Mouse (Mus musculus): Measurements from ENCODE around the gene Olfr904. TPM values are rescaled to one million over a fixed set of nuclear protein-coding genes. Genes with fewer than 3 reads are reported as not detected.
"Not testable (repeated sequence)": the region's sequence is repeated elsewhere in the genome, so short reads cannot be mapped to it uniquely, and the experiment has no call there.

Gene Olfr904
- total RNA-seq (2022) = not detected

DNA sequence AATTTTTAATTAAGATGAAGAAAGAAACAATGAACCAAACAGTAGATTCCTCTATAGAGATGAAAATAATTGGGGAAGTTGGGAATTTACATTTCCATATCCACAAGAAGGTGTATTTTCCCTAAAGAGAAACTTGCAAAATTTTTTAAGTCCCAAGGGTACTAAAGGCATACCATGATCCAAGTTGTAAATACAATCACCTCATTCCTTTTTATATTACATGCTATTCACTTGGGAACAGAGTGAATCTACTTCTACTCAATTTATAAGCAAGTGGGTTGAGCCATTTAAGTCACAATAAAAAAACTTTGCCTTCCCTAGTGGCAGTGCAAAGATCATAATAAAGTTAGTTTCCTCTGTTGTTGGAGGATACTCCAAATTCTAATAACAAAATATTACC, at the start of gene Olfr904:
Gene Olfr904 (plus strand): TSS at position 301 of the 400 bp plus-strand sequence.
- DNase-seq (ENCODE audit: low spot score) = no peak

DNA sequence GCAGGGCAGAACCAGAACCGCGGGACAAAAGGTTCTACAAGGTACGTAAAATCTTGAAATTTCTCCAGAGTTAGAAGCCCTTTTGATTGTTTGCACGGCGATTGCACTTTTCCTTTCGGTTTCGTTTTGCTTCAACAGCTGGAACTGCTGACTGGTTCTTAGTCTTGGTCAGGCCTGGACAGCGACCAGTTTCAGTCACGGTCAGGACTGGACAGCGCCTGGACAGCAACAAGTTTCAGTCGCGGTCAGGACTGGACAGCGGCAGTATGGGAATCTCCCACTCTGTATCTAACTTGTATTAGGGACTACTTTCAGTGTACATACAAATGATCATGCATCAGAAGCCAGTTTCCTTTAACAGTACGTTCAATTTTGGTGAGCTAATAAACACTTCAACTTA, 49.4 kb upstream of the Olfr904 start:
- DNase-seq (ENCODE audit: low spot score) = not testable (repeated sequence)

- DNase-seq (ENCODE audit: low spot score) = no peak
These were observed 39.1 kb upstream of the Olfr904 start for GRCm38 (mm10) chr9:38423801-38424200.

GRCm38 (mm10) chr9:38427026-38427425, 35.9 kb upstream of the Olfr904 start:
- no peak for DNase-seq (ENCODE audit: low spot score)

DNA sequence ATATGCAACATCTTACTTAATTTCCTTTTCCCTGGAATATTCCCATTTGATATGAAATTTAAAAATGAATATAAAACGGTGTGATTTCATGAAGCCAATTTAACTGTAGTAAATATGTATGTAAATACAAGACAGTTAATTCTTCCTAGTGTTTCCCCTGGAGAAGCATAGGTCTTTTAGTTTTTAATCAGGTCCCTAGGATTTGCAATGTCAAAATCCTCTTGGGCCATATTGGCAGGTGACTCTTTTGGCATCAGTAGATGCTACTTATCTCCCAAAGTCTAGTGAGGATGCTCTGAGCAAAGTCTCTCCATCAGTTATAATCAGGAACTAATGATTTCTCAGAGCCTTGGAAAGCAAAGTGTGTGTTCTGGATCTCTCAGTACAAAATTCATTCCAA, 33.8 kb upstream of the Olfr904 start, which contains the start of gene Olfr901:
Gene Olfr901 (plus strand): TSS at position 301 of the 400 bp plus-strand sequence.
- DNase-seq (ENCODE audit: low spot score) = no peak

- DNase-seq (ENCODE audit: low spot score) = no peak
These were observed 15.6 kb upstream of the Olfr904 start, which contains the start of gene Olfr902 for GRCm38 (mm10) chr9:38447352-38447751. Gene Olfr902, plus strand, starts transcription at chr9:38447652.

- DNase-seq (ENCODE audit: low spot score) = no peak
These were observed 7.9 kb downstream of the Olfr904 start, which contains the start of gene Olfr905 for GRCm38 (mm10) chr9:38470807-38471206. Gene Olfr905, plus strand, starts transcription at chr9:38471107.

GRCm38 (mm10) chr9:38486785-38487184, 23.8 kb downstream of the Olfr904 start, which contains the start of gene Olfr906:
Gene Olfr906, plus strand, starts transcription at chr9:38487085.
- DNase-seq (ENCODE audit: low spot score) = no peak

- DNase-seq (ENCODE audit: low spot score) = no peak
These were observed 32.6 kb downstream of the Olfr904 start, which contains the start of gene Olfr907 for GRCm38 (mm10) chr9:38495501-38495900. Gene Olfr907, plus strand, starts transcription at chr9:38495801.

DNA sequence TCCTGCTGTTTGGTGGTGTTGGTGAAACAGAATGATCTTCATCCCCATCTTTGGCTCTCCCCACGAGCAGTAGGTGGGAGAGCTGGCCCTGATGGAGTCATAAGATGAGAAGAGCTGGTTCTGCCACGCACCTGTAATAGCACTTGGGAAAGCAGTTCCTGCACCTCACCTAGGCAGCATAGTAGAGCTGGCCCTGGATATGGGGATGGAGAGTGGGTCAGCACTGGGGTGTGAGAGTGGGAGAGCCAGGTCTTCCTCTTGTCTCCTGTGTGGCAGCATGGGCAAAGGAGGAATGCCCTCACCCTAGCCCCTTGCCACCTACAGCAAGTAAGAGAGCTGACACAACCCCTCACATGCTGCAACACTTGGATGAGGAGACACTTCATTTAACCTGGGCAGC, 49.4 kb downstream of the Olfr904 start:
- no peak for DNase-seq (ENCODE audit: low spot score)

Other genes with a start within 250 kb of the Olfr904 start
- not detected for gene Olfr894, start 245.1 kb upstream of the Olfr904 start, total RNA-seq (2022)
- gene Olfr143, start 210.4 kb upstream of the Olfr904 start, total RNA-seq (2022) = not detected
- not detected for gene Olfr895, start 195.3 kb upstream of the Olfr904 start, total RNA-seq (2022)
- gene Olfr896-ps1, start 172.0 kb upstream of the Olfr904 start, total RNA-seq (2022) = not detected
- not detected for gene Olfr25, start 134.1 kb upstream of the Olfr904 start, total RNA-seq (2022)
- not detected for gene Olfr898, start 114.7 kb upstream of the Olfr904 start, total RNA-seq (2022)
- gene Olfr250, start 96.2 kb upstream of the Olfr904 start, total RNA-seq (2022) = not detected
- gene Olfr251, start 86.1 kb upstream of the Olfr904 start, total RNA-seq (2022) = not detected
- not detected for gene Olfr147, start 61.4 kb upstream of the Olfr904 start, total RNA-seq (2022)
- not detected for gene Olfr901, start 33.7 kb upstream of the Olfr904 start, total RNA-seq (2022)
- gene Olfr902, start 15.5 kb upstream of the Olfr904 start, total RNA-seq (2022) = not detected
- gene Olfr905, start 8.0 kb downstream of the Olfr904 start, total RNA-seq (2022) = not detected
- gene Olfr906, start 23.9 kb downstream of the Olfr904 start, total RNA-seq (2022) = not detected
- gene Olfr907, start 32.7 kb downstream of the Olfr904 start, total RNA-seq (2022) = not detected
- not detected for gene Olfr911-ps1, start 58.4 kb downstream of the Olfr904 start, total RNA-seq (2022)
- gene Olfr910, start 74.7 kb downstream of the Olfr904 start, total RNA-seq (2022) = not detected
- not detected for gene Olfr912, start 117.0 kb downstream of the Olfr904 start, total RNA-seq (2022)
- gene Olfr913, start 129.6 kb downstream of the Olfr904 start, total RNA-seq (2022) = not detected
- gene Olfr914, start 142.0 kb downstream of the Olfr904 start, total RNA-seq (2022) = not detected
- not detected for gene Olfr916, start 196.7 kb downstream of the Olfr904 start, total RNA-seq (2022)
- not detected for gene Olfr917, start 202.7 kb downstream of the Olfr904 start, total RNA-seq (2022)
- not detected for gene Olfr918, start 211.5 kb downstream of the Olfr904 start, total RNA-seq (2022)
- not detected for gene Olfr919, start 240.5 kb downstream of the Olfr904 start, total RNA-seq (2022)